Mouse (Mus musculus) megakaryocyte-erythroid progenitor cell, adult 5-6 weeks (primary cell): ENCODE measurements around the gene Ttc9c. TPM values are rescaled to one million over a fixed set of nuclear protein-coding genes. Genes with fewer than 3 reads are reported as not detected.

Source experiments
- ATAC-seq: replicated peaks from 2 replicates; pipeline ENCODE4 v1.8.0; 2016; ENCODE audit warnings: mild to moderate bottlenecking, inconsistent platforms; ENCODE audit not compliant: severe bottlenecking, poor library complexity, low FRiP score, low TSS enrichment
- total RNA-seq, 2 experiments: library from RNA; stranded (forward) in 1 of 2; stranded (reverse) in 1 of 2; fragments of 200-1000, 215-1000 nt in 1 of 2; fragments of >200 nt in 1 of 2; fragmentation: Nextera tagmentation in 1 of 2; gene quantifications; 2 replicates each; pipeline ENCODE4 v1.2.3; 2014 to 2017

Ttc9c gene
- total RNA-seq, 2 experiments from 2014 or later, result 35.6 to 55.3 TPM

GRCm38 (mm10) chr19:8832971-8833370 is 13.8 kb upstream of the Ttc9c start:
- no peak for ATAC-seq

- 0 out of 2 replicates have a peak, but pooled peaks have one; percentile 35 for ATAC-seq
These were observed 12.1 kb upstream of the Ttc9c start for GRCm38 (mm10) chr19:8831262-8831661.

GRCm38 (mm10) chr19:8830664-8831063 is 11.5 kb upstream of the Ttc9c start:
- no peak for ATAC-seq

- ATAC-seq, result no peak
These were observed 10.5 kb upstream of the Ttc9c start, which contains the start of gene AC129217.1 for GRCm38 (mm10) chr19:8829660-8830059. Gene AC129217.1, plus strand, starts transcription at chr19:8829773.

GRCm38 (mm10) chr19:8822696-8823095 is 3.6 kb upstream of the Ttc9c start:
- no peak for ATAC-seq

GRCm38 (mm10) chr19:8821146-8821545 is 2.0 kb upstream of the Ttc9c start:
- no peak for ATAC-seq

- no peak for ATAC-seq
These were observed 1.4 kb upstream of the Ttc9c start for GRCm38 (mm10) chr19:8820424-8820956.

- ATAC-seq, result peak; percentile 90
These were observed 677 bp upstream of the Ttc9c start, which contains the start of gene Hnrnpul2 for GRCm38 (mm10) chr19:8819596-8820423. Gene Hnrnpul2, plus strand, starts transcription at chr19:8820010.

- ATAC-seq, result no peak
These were observed 783 bp downstream of the Ttc9c start for GRCm38 (mm10) chr19:8818301-8818798.

- ATAC-seq, result no peak
These were observed 2.1 kb downstream of the Ttc9c start for GRCm38 (mm10) chr19:8817001-8817400.

- no peak for ATAC-seq
These were observed 3.3 kb downstream of the Ttc9c start for GRCm38 (mm10) chr19:8815812-8816211.

- no peak for ATAC-seq
These were observed 12.3 kb downstream of the Ttc9c start for GRCm38 (mm10) chr19:8806810-8807209.

GRCm38 (mm10) chr19:8803879-8804660 is 15.1 kb downstream of the Ttc9c start:
- no peak for ATAC-seq

GRCm38 (mm10) chr19:8803204-8803780 is 15.8 kb downstream of the Ttc9c start:
- ATAC-seq, result no peak

- ATAC-seq, result peak; percentile 95
These were observed 16.9 kb downstream of the Ttc9c start, which contains the start of gene Zbtb3 for GRCm38 (mm10) chr19:8802130-8802821. Gene Zbtb3, plus strand, starts transcription at chr19:8802555.

GRCm38 (mm10) chr19:8798947-8799315 is 20.2 kb downstream of the Ttc9c start:
- no peak for ATAC-seq

GRCm38 (mm10) chr19:8798264-8798946 is 20.7 kb downstream of the Ttc9c start, which contains the start of gene Polr2g:
Gene Polr2g, minus strand, starts transcription at chr19:8798577.
- ATAC-seq, result peak; percentile 78

- ATAC-seq, result no peak
These were observed 29.0 kb downstream of the Ttc9c start for GRCm38 (mm10) chr19:8790171-8790570.
